Mouse (Mus musculus): ENCODE measurements at regions not wholly inside any gene's neighbourhood (a gene's known extent, or its start where the extent isn't known, plus 50 kb on each side); places are given as distances from the start of the nearest gene placed in this dataset.

- ATAC-seq (ENCODE audit: low FRiP score, low TSS enrichment) = no peak
- H3K27me3 ChIP-seq (ENCODE audit: control insufficient read depth, insufficient read depth, low read length) = no peaks in the 10 kb centered on the region
- no peaks in the 10 kb centered on the region for H3K9me3 ChIP-seq (ENCODE audit: control insufficient read depth, low read length)
- no peak overlapping the region for H3K4me3 ChIP-seq (replicated peaks; ENCODE audit: low read depth, low read length)
- no peak overlapping the region for H3K9ac ChIP-seq (replicated peaks; ENCODE audit: low read length)
- no peaks in the 10 kb centered on the region for H3K36me3 ChIP-seq (ENCODE audit: control insufficient read depth, insufficient read depth, low read length)
- no peak for DNase-seq
- no peaks in the 10 kb centered on the region for H3K4me1 ChIP-seq (ENCODE audit: control insufficient read depth, insufficient read depth, low read length)
- no peak overlapping the region for H3K27ac ChIP-seq (replicated peaks; ENCODE audit: low read depth, low read length)
- H3K4me2 ChIP-seq (ENCODE audit: low read length) = no peak overlapping the region
Measured at GRCm38 (mm10) chr11:28685407-28685806, 101.3 kb upstream of the Ccdc85a start.

DNA sequence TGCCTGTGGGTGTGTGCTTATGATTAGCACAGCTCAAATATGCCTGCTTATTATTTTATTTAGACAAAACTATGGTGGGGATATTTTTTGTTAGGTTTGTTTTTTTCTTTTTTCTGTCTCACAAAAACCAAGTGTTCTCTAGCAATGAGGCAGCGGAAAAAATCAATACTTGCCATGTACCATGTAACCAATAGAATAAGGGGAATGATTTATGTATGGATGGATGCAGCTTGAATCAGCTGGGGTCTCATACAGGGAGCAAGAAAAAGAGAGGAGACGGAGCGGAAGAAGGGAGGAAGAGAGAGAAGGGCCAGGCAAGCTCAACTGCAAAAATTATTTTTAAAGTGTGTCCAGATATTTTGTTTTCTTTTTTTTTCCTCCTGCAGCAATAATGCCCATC is 97.2 kb upstream of the Ccdc85a start:
- H3K9me3 ChIP-seq (ENCODE audit: control insufficient read depth, low read length) = no peaks in the 10 kb centered on the region
- 68% methylated on average over 3 of the region's 3 CpGs for WGBS
- no peak overlapping the region for H3K4me2 ChIP-seq (ENCODE audit: low read length)
- no peak overlapping the region for H3K9ac ChIP-seq (replicated peaks; ENCODE audit: low read length)
- H3K4me3 ChIP-seq (replicated peaks; ENCODE audit: low read depth, low read length) = no peak overlapping the region
- H3K4me1 ChIP-seq (ENCODE audit: control insufficient read depth, insufficient read depth, low read length) = no peaks in the 10 kb centered on the region
- no peak overlapping the region for H3K27ac ChIP-seq (replicated peaks; ENCODE audit: low read depth, low read length)
- ATAC-seq (ENCODE audit: low FRiP score, low TSS enrichment) (no peak), DNase-seq (peak; percentile 10)
- H3K27me3 ChIP-seq (ENCODE audit: control insufficient read depth, insufficient read depth, low read length) = no peaks in the 10 kb centered on the region
- no peaks in the 10 kb centered on the region for H3K36me3 ChIP-seq (ENCODE audit: control insufficient read depth, insufficient read depth, low read length)

- Histone ChIP-seq H3K36me3 (ENCODE audit: control insufficient read depth, insufficient read depth, low read length) (no peaks in the 10 kb centered on the region), H3K9ac (replicated peaks; ENCODE audit: low read length) (no peak overlapping the region), H3K4me1 (ENCODE audit: control insufficient read depth, insufficient read depth, low read length) (no peaks in the 10 kb centered on the region), H3K27ac (replicated peaks; ENCODE audit: low read depth, low read length) (no peak overlapping the region), H3K4me2 (ENCODE audit: low read length) (no peak overlapping the region), H3K9me3 (ENCODE audit: control insufficient read depth, low read length) (no peaks in the 10 kb centered on the region), H3K27me3 (ENCODE audit: control insufficient read depth, insufficient read depth, low read length) (no peaks in the 10 kb centered on the region), H3K4me3 (replicated peaks; ENCODE audit: low read depth, low read length) (no peak overlapping the region)
- DNase-seq (no peak), ATAC-seq (ENCODE audit: low FRiP score, low TSS enrichment) (no peak)
Measured at GRCm38 (mm10) chr11:28670765-28671164, 86.6 kb upstream of the Ccdc85a start.

DNA sequence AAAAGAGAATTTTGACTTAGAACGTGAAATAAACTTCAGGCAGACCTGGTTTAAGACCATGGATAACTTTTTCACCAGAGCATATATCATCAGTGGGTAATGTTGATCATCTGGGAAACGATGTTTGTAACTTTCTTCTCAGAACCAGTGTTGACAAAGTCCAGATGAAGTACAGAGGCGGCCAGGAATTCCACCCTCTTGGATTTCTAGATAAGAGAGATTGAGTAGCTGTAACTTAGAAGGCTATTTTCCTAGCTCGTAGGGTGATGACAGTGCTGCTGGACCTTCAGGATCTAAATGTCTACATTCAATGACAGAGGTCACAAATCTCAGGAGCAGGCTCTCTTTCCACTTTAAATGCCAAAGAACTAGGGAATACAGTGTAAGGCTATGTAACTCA is 85.2 kb upstream of the Ccdc85a start:
- Histone ChIP-seq H3K4me3 (replicated peaks; ENCODE audit: low read depth, low read length) (no peak overlapping the region), H3K27ac (replicated peaks; ENCODE audit: low read depth, low read length) (no peak overlapping the region), H3K4me2 (ENCODE audit: low read length) (no peak overlapping the region), H3K9me3 (ENCODE audit: control insufficient read depth, low read length) (no peaks in the 10 kb centered on the region), H3K4me1 (ENCODE audit: control insufficient read depth, insufficient read depth, low read length) (no peaks in the 10 kb centered on the region), H3K9ac (replicated peaks; ENCODE audit: low read length) (no peak overlapping the region), H3K36me3 (ENCODE audit: control insufficient read depth, insufficient read depth, low read length) (no peaks in the 10 kb centered on the region), H3K27me3 (ENCODE audit: control insufficient read depth, insufficient read depth, low read length) (no peaks in the 10 kb centered on the region)
- ATAC-seq (ENCODE audit: low FRiP score, low TSS enrichment) = no peak
- no peak for DNase-seq
- 92% methylated on average over 4 of the region's 4 CpGs for WGBS

GRCm38 (mm10) chr11:28660377-28660776 is 76.3 kb upstream of the Ccdc85a start:
- ATAC-seq (ENCODE audit: low FRiP score, low TSS enrichment) = no peak
- Histone ChIP-seq H3K4me3 (replicated peaks; ENCODE audit: low read depth, low read length) (no peak overlapping the region), H3K36me3 (ENCODE audit: control insufficient read depth, insufficient read depth, low read length) (no peaks in the 10 kb centered on the region), H3K4me2 (ENCODE audit: low read length) (no peak overlapping the region), H3K27ac (replicated peaks; ENCODE audit: low read depth, low read length) (no peak overlapping the region), H3K9ac (replicated peaks; ENCODE audit: low read length) (no peak overlapping the region), H3K9me3 (ENCODE audit: control insufficient read depth, low read length) (no peaks in the 10 kb centered on the region), H3K4me1 (ENCODE audit: control insufficient read depth, insufficient read depth, low read length) (no peaks in the 10 kb centered on the region), H3K27me3 (ENCODE audit: control insufficient read depth, insufficient read depth, low read length) (no peaks in the 10 kb centered on the region)
- 78% methylated on average over 4 of the region's 4 CpGs for WGBS
- DNase-seq = no peak

DNA sequence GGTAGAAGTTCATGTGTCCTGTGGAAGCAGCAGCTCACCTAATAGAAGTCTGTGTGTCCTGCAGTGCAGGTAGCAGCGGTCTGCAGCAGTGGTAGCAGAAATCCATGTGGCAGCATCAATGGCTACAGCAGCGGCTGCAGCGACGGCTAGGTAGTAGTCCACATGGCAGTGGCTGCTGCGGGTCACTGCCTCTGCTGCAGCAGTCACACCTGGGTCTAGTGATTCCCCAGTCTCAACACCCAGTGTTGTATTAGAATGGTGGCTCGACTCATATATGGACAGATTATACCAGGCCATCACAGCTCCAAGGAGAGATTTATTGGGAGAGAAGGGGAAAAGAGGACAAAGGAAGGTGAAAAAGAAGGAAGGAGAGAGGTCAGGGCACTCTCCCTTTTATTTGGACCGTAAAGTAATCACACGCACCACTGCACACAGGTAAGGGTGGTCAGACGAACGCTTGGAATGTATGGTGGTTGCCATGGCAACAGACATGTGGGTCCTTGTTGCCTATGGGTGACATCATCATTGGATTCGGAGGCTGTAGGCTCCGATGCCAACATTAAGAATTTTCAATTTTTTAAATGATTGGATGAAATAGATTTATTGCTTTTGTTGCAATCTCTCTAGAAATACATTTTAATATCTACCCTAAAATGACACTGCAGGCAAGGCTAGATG is 71.2 kb upstream of the Ccdc85a start:
- ATAC-seq (ENCODE audit: low FRiP score, low TSS enrichment) (0 out of 2 replicates have a peak, but pooled peaks have one; percentile 16), DNase-seq (peak; percentile 57)
- H3K9ac ChIP-seq (replicated peaks; ENCODE audit: low read length) = no peak overlapping the region
- no peaks in the 10 kb centered on the region for H3K36me3 ChIP-seq (ENCODE audit: control insufficient read depth, insufficient read depth, low read length)
- H3K4me1 ChIP-seq (ENCODE audit: control insufficient read depth, insufficient read depth, low read length) = no peaks in the 10 kb centered on the region
- H3K27me3 ChIP-seq (ENCODE audit: control insufficient read depth, insufficient read depth, low read length) = no peaks in the 10 kb centered on the region
- H3K4me2 ChIP-seq (ENCODE audit: low read length) = no peak overlapping the region
- H3K4me3 ChIP-seq (replicated peaks; ENCODE audit: low read depth, low read length) = no peak overlapping the region
- no peak overlapping the region for H3K27ac ChIP-seq (replicated peaks; ENCODE audit: low read depth, low read length)
- no peaks in the 10 kb centered on the region for H3K9me3 ChIP-seq (ENCODE audit: control insufficient read depth, low read length)
- 85% methylated on average over 12 of the region's 12 CpGs for WGBS

GRCm38 (mm10) chr11:28649446-28649845 is 65.3 kb upstream of the Ccdc85a start:
- Histone ChIP-seq H3K4me2 (ENCODE audit: low read length) (no peak overlapping the region), H3K9me3 (ENCODE audit: control insufficient read depth, low read length) (no peaks in the 10 kb centered on the region), H3K36me3 (ENCODE audit: control insufficient read depth, insufficient read depth, low read length) (no peaks in the 10 kb centered on the region), H3K9ac (replicated peaks; ENCODE audit: low read length) (no peak overlapping the region), H3K27ac (replicated peaks; ENCODE audit: low read depth, low read length) (no peak overlapping the region), H3K27me3 (ENCODE audit: control insufficient read depth, insufficient read depth, low read length) (no peaks in the 10 kb centered on the region), H3K4me3 (replicated peaks; ENCODE audit: low read depth, low read length) (no peak overlapping the region), H3K4me1 (ENCODE audit: control insufficient read depth, insufficient read depth, low read length) (no peaks in the 10 kb centered on the region)
- no peak for DNase-seq
- WGBS = 86% methylated on average over 7 of the region's 7 CpGs
- no peak for ATAC-seq (ENCODE audit: low FRiP score, low TSS enrichment)

- WGBS = 38% methylated on average over 3 of the region's 3 CpGs
- H3K4me3 ChIP-seq (replicated peaks; ENCODE audit: low read depth, low read length) = no peak overlapping the region
- no peaks in the 10 kb centered on the region for H3K4me1 ChIP-seq (ENCODE audit: control insufficient read depth, insufficient read depth, low read length)
- ATAC-seq (ENCODE audit: low FRiP score, low TSS enrichment) (no peak), DNase-seq (no peak)
- no peak overlapping the region for H3K4me2 ChIP-seq (ENCODE audit: low read length)
- no peaks in the 10 kb centered on the region for H3K27me3 ChIP-seq (ENCODE audit: control insufficient read depth, insufficient read depth, low read length)
- no peak overlapping the region for H3K9ac ChIP-seq (replicated peaks; ENCODE audit: low read length)
- no peaks in the 10 kb centered on the region for H3K36me3 ChIP-seq (ENCODE audit: control insufficient read depth, insufficient read depth, low read length)
- H3K9me3 ChIP-seq (ENCODE audit: control insufficient read depth, low read length) = no peaks in the 10 kb centered on the region
- H3K27ac ChIP-seq (replicated peaks; ENCODE audit: low read depth, low read length) = no peak overlapping the region
Measured at GRCm38 (mm10) chr11:28648916-28649315, 64.8 kb upstream of the Ccdc85a start.

DNA sequence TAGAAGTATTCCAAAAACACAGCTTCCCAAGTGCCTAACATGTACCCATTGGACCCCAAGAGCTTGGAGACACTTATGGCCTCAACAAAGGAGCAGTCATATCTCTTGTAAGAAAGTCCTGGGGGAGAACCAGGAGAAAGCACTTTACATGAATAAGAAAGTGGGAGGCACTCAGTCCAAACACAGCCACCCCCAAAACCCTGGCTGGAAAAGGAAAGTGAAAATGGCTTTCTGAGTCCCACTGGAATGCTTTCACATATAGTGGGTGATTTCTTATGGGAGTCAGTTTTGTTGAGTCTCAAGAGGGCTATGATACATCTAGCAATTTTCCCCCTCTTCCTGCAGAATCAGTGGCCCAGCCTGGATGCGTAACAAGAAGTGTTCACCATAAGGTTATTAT is 55.0 kb upstream of the Ccdc85a start:
- Histone ChIP-seq H3K4me2 (ENCODE audit: low read length) (no peak overlapping the region), H3K27me3 (ENCODE audit: control insufficient read depth, insufficient read depth, low read length) (no peaks in the 10 kb centered on the region), H3K4me3 (replicated peaks; ENCODE audit: low read depth, low read length) (no peak overlapping the region), H3K9ac (replicated peaks; ENCODE audit: low read length) (no peak overlapping the region), H3K36me3 (ENCODE audit: control insufficient read depth, insufficient read depth, low read length) (no peaks in the 10 kb centered on the region), H3K9me3 (ENCODE audit: control insufficient read depth, low read length) (no peaks in the 10 kb centered on the region), H3K27ac (replicated peaks; ENCODE audit: low read depth, low read length) (no peak overlapping the region), H3K4me1 (ENCODE audit: control insufficient read depth, insufficient read depth, low read length) (no peaks in the 10 kb centered on the region)
- WGBS = 100% methylated on average over 1 of the region's 1 CpGs
- ATAC-seq (ENCODE audit: low FRiP score, low TSS enrichment) (no peak), DNase-seq (no peak)

All from midbrain, embryonic 14.5 days (tissue).